Mouse (Mus musculus) heart, embryonic 13.5 days (tissue): ENCODE data around the gene Sbp. TPM values are rescaled to one million over a fixed set of nuclear protein-coding genes. Genes with fewer than 3 reads are reported as not detected.

ENCODE experiments used
- ATAC-seq: fragments of 200-750 bp; cut with Nextera tagmentation; 2 replicates; pipeline ENCODE4 v1.8.0; 2017; ENCODE audit warnings: moderate TSS enrichment; ENCODE audit not compliant: insufficient number of reproducible peaks, low FRiP score, low TSS enrichment; ENCODE audit errors: extremely low read depth
- H3K27ac ChIP-seq: fragments of 300-500 bp; sonication (generic); replicated peaks from 2 replicates; pipeline ENCODE4 v1.5.1; 2015; ENCODE audit warnings: moderate library complexity, mild to moderate bottlenecking, inconsistent platforms
- H3K27me3 ChIP-seq: fragments of 300-500 bp; sonication (generic); replicated peaks from 2 replicates; pipeline ENCODE4 v1.6.1; 2015; ENCODE audit warnings: mild to moderate bottlenecking, inconsistent platforms
- H3K36me3 ChIP-seq: fragments of 300-500 bp; sonication (generic); 2 replicates; pipeline ENCODE4 v1.6.1; 2015; ENCODE audit warnings: mild to moderate bottlenecking, inconsistent platforms
- H3K4me1 ChIP-seq: fragments of 300-500 bp; sonication (generic); 2 replicates; pipeline ENCODE4 v1.6.1; 2015; ENCODE audit warnings: inconsistent platforms
- H3K4me2 ChIP-seq: fragments of 300-500 bp; sonication (generic); 2 replicates; pipeline ENCODE4 v1.6.1; 2015; ENCODE audit warnings: inconsistent platforms, mild to moderate bottlenecking, moderate library complexity
- H3K4me3 ChIP-seq: fragments of 300-500 bp; sonication (generic); 2 replicates; pipeline ENCODE4 v1.5.1; 2015; ENCODE audit warnings: moderate library complexity, mild to moderate bottlenecking, inconsistent platforms
- H3K9ac ChIP-seq: fragments of 300-500 bp; sonication (generic); 2 replicates; pipeline ENCODE4 v1.6.1; 2015; ENCODE audit warnings: inconsistent platforms, mild to moderate bottlenecking, moderate library complexity
- H3K9me3 ChIP-seq: fragments of 300-500 bp; sonication (generic); 2 replicates; pipeline ENCODE4 v1.6.1; 2016; ENCODE audit warnings: inconsistent platforms
- WGBS: fragments of 180-500 bp; shearing (Covaris S2); methylation state at CpG from one replicate; pipeline ENCODE4 v1.1.7; 2015; ENCODE audit warnings: mixed read lengths; 5-methylcytosine and 5-hydroxymethylcytosine counted together
- polyA plus RNA-seq: library from polyadenylated mRNA; unstranded; fragments of >200 nt; fragmentation: Nextera tagmentation; extraction: Ambion mirVana; gene quantifications from 2 replicates; pipeline ENCODE4 v1.2.1, GENCODE M21; 2015

Sbp gene
- polyA plus RNA-seq, 1 experiment from 2014 or later, result not detected

- H3K4me1 ChIP-seq, result peaks cover 8% of the 10 kb centered on the region
- peak overlapping the region; percentile 65 for H3K4me2 ChIP-seq
- H3K27me3 ChIP-seq, result peaks cover 53% of the 10 kb centered on the region
- peak overlapping the region; percentile 50; the same call in 1 of the 2 replicates for H3K9ac ChIP-seq
- peak overlapping the region; percentile 24 for H3K4me3 ChIP-seq
- WGBS, result 61% methylated on average over 9 of the region's 9 CpGs
- H3K36me3 ChIP-seq, result no peaks in the 10 kb centered on the region
- no peaks in the 10 kb centered on the region for H3K9me3 ChIP-seq
- no peak overlapping the region for H3K27ac ChIP-seq
- ATAC-seq, result no peak
Measured at GRCm38 (mm10) chr17:23992789-23993553, 51.5 kb downstream of the Sbp start.

DNA sequence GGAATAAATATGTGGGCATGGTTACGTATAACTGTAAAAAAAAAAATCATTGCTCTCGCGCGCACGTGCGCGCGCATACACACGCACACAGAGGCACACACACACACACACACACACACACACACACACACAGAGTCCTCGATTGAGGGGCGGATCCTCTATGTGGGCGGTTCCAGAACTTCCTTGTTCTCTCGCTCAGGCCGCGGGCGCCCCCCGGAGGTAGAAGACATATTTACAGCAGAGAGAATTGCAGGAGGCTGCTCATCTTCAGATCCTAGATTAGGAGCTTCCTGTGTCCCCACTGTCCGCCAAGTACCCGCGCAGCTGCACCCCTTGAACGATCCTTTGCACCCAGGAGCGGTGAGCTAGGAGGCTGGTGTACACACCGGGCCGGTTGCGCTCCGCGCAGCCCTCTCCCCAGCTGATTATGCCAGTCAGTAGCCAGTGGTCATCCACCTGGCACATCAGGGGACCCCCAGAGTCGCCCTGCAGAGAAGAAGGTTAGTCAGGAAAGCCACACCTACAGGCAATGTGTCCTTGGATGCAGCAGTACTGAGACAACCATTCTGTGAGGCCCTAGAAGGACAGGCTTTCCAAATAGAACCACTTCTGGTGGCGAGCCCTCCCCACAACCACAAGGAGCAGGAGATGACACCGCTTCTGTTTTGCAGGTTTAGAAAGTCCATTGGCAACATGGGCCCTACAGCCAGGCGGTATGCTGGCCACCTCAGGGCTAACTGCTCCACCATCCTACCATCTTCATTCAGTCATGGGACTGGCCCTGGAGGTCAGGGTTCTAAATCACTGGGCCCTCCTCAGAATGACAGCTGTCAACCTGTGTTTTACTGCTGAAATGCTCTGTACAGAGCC, 52.3 kb downstream of the Sbp start:
- Histone ChIP-seq H3K9me3 (no peaks in the 10 kb centered on the region), H3K4me3 (peak overlapping the region; percentile 24), H3K27ac (no peak overlapping the region), H3K27me3 (peaks cover 53% of the 10 kb centered on the region), H3K4me2 (peak overlapping the region; percentile 65), H3K4me1 (peaks cover 8% of the 10 kb centered on the region), H3K36me3 (no peaks in the 10 kb centered on the region), H3K9ac (peak overlapping the region; percentile 51)
- peak; percentile 13; the same call in 1 of the 2 replicates for ATAC-seq
- 11% methylated on average over 31 of the region's 31 CpGs for WGBS

DNA sequence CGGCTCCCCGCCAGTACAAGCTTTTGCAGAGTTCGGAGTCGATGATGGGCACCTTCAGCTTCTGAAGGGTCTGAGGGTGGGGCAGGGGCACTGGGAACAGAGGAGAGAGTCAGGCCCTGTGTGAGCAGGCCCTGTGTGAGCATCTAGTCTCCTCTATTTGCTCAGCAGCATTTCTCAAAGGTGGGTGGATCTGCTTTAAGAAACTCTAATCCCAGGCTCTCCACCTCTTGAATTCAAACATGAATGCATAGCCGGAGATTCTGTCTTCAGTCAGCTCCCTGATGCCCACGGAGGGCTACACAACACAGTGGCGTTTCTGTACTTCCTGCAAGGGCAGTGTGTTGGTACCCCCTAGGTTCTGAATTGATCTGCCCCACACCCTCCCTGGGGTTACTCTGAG, 53.2 kb downstream of the Sbp start:
- no peak overlapping the region for H3K9ac ChIP-seq
- H3K4me2 ChIP-seq, result no peak overlapping the region
- ATAC-seq, result no peak
- no peaks in the 10 kb centered on the region for H3K9me3 ChIP-seq
- H3K4me3 ChIP-seq, result no peak overlapping the region
- H3K27ac ChIP-seq, result no peak overlapping the region
- WGBS, result 64% methylated on average over 7 of the region's 7 CpGs
- peaks cover 11% of the 10 kb centered on the region for H3K4me1 ChIP-seq
- H3K27me3 ChIP-seq, result peaks cover 53% of the 10 kb centered on the region
- no peaks in the 10 kb centered on the region for H3K36me3 ChIP-seq

Other genes starting within 250 kb of the Sbp start
- gene 1520401A03Rik, start 218.9 kb upstream of the Sbp start, polyA plus RNA-seq, result 0.11 TPM in 1 of 2 replicates, not detected in the other
- gene Pkmyt1, start 215.3 kb upstream of the Sbp start, polyA plus RNA-seq, result 30.9 and 31.0 TPM in 2 replicates
- 12.3 and 12.6 TPM in 2 replicates for gene Paqr4, start 200.8 kb upstream of the Sbp start, polyA plus RNA-seq
- gene Kremen2, start 195.8 kb upstream of the Sbp start, polyA plus RNA-seq, result 0.09 and 0.32 TPM in 2 replicates
- gene Flywch1, start 170.1 kb upstream of the Sbp start, polyA plus RNA-seq, result 52.1 and 54.1 TPM in 2 replicates
- 5.8 and 7.4 TPM in 2 replicates for gene Flywch2, start 155.6 kb upstream of the Sbp start, polyA plus RNA-seq
- 319 and 327 TPM in 2 replicates for gene Srrm2, start 151.1 kb upstream of the Sbp start, polyA plus RNA-seq
- gene Elob, start 112.5 kb upstream of the Sbp start, polyA plus RNA-seq, result 875 and 1,018 TPM in 2 replicates
- gene Prss33, start 105.6 kb upstream of the Sbp start, polyA plus RNA-seq, result not detected in 2 replicates
- gene Prss32, start 97.8 kb upstream of the Sbp start, polyA plus RNA-seq, result 0.15 TPM in 1 of 2 replicates, not detected in the other
- gene Prss41, start 97.5 kb upstream of the Sbp start, polyA plus RNA-seq, result 0.20 and 0.29 TPM in 2 replicates
- not detected in 2 replicates for gene Prss21, start 73.6 kb upstream of the Sbp start, polyA plus RNA-seq
- gene Dcpp1, start 60.8 kb upstream of the Sbp start, polyA plus RNA-seq, result 0.32 TPM in 1 of 2 replicates, not detected in the other
- gene Dcpp2, start 60.8 kb upstream of the Sbp start, polyA plus RNA-seq, result not detected in 2 replicates
- not detected in 2 replicates for gene Dcpp3, start 24.2 kb upstream of the Sbp start, polyA plus RNA-seq
- gene Sbpl, start 13.6 kb downstream of the Sbp start, polyA plus RNA-seq, result not detected in 2 replicates
- 0.10 TPM in 1 of 2 replicates, not detected in the other for gene Prss30, start 38.9 kb downstream of the Sbp start, polyA plus RNA-seq
- 0.15 TPM in 1 of 2 replicates, not detected in the other for gene Prss22, start 56.4 kb downstream of the Sbp start, polyA plus RNA-seq
- 0.34 and 0.35 TPM in 2 replicates for gene Prss27, start 96.5 kb downstream of the Sbp start, polyA plus RNA-seq
- gene Kctd5, start 131.8 kb downstream of the Sbp start, polyA plus RNA-seq, result 39.9 and 40.8 TPM in 2 replicates
- gene Pdpk1, start 209.3 kb downstream of the Sbp start, polyA plus RNA-seq, result 30.7 and 35.1 TPM in 2 replicates
- 27.0 and 31.2 TPM in 2 replicates for gene Amdhd2, start 222.1 kb downstream of the Sbp start, polyA plus RNA-seq
- gene Atp6v0c, start 228.0 kb downstream of the Sbp start, polyA plus RNA-seq, result 544 and 567 TPM in 2 replicates